Mouse (Mus musculus) bone marrow macrophage, adult 2 months (primary cell): ENCODE results near the gene Gm3435. TPM values are rescaled to one million over a fixed set of nuclear protein-coding genes. Genes with fewer than 3 reads are reported as not detected.
A peak's percentile ranks its signal among the peaks of the same experiment; 100 is the strongest.

Source experiments
- H3K27ac ChIP-seq: 2 replicates; pipeline ENCODE4 v1.5.1; 2012; ENCODE audit warnings: low read depth, low read length; ENCODE audit not compliant: insufficient read depth
- H3K4me1 ChIP-seq: 2 replicates; pipeline ENCODE4 v1.6.1; 2012; ENCODE audit warnings: low read length; ENCODE audit not compliant: control insufficient read depth, insufficient read depth
- H3K4me3 ChIP-seq: 2 replicates; pipeline ENCODE4 v1.5.1; 2012; ENCODE audit warnings: mild to moderate bottlenecking, low read length, moderate library complexity; ENCODE audit not compliant: insufficient read depth
- CTCF ChIP-seq: IDR thresholded peaks from 2 replicates; pipeline ENCODE4 v1.5.1; 2012; ENCODE audit warnings: low read depth, mild to moderate bottlenecking, low read length, moderate library complexity
- POLR2A ChIP-seq: IDR thresholded peaks from 2 replicates; pipeline ENCODE4 v1.6.1; 2012; ENCODE audit warnings: mild to moderate bottlenecking, low read depth, low read length, borderline replicate concordance
- polyA plus RNA-seq: library from polyadenylated mRNA; stranded (reverse); fragments of >200 nt; gene quantifications from 2 replicates; pipeline ENCODE4 v1.2.4, GENCODE M21; 2012; ENCODE audit not compliant: missing spikeins, insufficient read depth, insufficient read length

The Gm3435 gene
- polyA plus RNA-seq, 1 experiment, result 12.1 TPM

GRCm38 (mm10) chr17:15055925-15056324, 45.9 kb downstream of the Gm3435 start:
- no peak overlapping the region for H3K4me3 ChIP-seq
- H3K27ac ChIP-seq, result no peak overlapping the region
- peaks cover 2% of the 10 kb centered on the region; the same call in 1 of the 2 replicates for H3K4me1 ChIP-seq
- no peak for TF ChIP-seq CTCF
- no peak for TF ChIP-seq POLR2A

- Histone ChIP-seq H3K4me3 (no peak overlapping the region), H3K27ac (no peak overlapping the region), H3K4me1 (no peaks in the 10 kb centered on the region)
- TF ChIP-seq POLR2A (no peak), CTCF (no peak)
Measured at GRCm38 (mm10) chr17:15058161-15058591, 48.2 kb downstream of the Gm3435 start.

GRCm38 (mm10) chr17:15059646-15060045, 49.7 kb downstream of the Gm3435 start:
- H3K4me3 ChIP-seq, result no peak overlapping the region
- TF ChIP-seq CTCF (no peak), POLR2A (no peak)
- H3K4me1 ChIP-seq, result no peaks in the 10 kb centered on the region; the same call in 1 of the 2 replicates
- no peak overlapping the region for H3K27ac ChIP-seq

GRCm38 (mm10) chr17:15060356-15060755, 50.4 kb downstream of the Gm3435 start:
- Histone ChIP-seq H3K4me1 (peaks cover 1% of the 10 kb centered on the region), H3K27ac (no peak overlapping the region), H3K4me3 (no peak overlapping the region)
- TF ChIP-seq CTCF (no peak), POLR2A (no peak)

DNA sequence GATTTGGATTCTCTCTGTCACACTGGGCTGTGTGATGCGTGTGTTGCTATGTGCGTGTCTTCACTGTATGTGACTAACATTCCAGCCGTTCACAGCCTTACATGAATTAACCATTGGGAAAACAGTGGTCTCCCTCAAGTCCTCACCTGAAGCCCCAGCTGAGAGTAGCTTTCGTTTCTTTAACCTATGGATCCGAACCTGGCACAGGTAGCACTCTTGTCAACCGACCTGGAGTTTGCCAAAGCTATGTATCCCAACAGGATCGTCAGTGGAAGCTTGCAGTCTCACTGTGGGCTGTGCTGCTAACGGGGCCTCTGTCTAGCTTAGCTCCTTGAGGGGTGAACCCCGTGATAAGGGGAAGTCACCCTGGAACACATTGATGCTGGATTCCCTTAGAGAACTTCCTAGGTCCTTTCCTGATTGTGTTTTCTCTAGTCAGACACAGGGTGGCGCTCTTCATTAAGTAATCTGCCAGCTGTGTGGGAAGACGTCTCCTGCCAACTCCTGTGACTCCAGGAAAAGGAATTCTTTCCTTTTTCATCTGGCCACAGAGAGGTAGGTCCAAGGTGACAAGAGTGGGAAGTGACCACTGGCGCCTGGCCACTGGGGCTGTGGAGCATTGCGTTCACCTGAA, 55.5 kb downstream of the Gm3435 start:
- H3K4me1 ChIP-seq, result peaks cover 34% of the 10 kb centered on the region
- H3K4me3 ChIP-seq, result no peak overlapping the region
- no peak overlapping the region for H3K27ac ChIP-seq
- no peak for TF ChIP-seq POLR2A
- peak; percentile 46; the same call in 1 of the 2 replicates for TF ChIP-seq CTCF

DNA sequence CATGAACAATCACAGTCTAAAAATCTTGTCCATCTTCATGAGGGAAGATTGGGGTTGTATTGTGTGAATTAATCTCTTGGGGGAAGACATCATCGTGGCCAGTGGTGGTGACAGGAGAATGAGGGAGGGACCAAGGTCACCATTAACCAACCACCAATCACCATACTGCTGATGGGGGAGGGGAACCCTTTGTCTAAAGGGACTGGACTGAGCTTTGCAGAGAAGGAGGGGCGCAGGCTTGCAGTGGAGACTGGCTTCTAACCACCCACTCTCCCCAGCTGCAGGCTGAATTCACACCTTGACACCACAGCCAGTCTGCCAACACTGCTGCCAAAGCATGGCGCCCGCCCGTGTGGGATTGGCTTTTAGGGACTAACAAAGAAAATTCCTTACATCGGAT, 56.1 kb downstream of the Gm3435 start:
- TF ChIP-seq CTCF (no peak), POLR2A (no peak)
- Histone ChIP-seq H3K4me1 (peaks cover 34% of the 10 kb centered on the region), H3K27ac (no peak overlapping the region), H3K4me3 (no peak overlapping the region)

DNA sequence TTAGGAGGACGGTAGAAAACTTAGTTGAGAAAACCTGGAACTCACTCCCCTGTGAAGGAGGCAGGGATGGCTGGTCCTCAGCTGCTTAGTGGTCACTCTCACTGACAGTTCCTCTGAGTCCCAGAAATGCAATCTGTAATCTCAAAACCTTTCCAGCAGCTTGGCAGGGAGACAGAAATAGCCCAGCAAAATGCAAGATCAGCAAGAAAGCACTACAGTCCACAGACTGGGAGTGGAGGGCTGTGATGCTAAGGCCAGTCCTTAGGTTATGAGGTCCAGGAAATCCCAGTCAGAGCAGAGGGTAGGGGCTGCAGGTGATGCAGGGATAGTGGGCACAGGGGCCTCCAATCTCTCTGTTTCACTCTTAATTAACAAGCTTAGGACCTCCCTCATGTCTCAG, 56.9 kb downstream of the Gm3435 start:
- TF ChIP-seq POLR2A (no peak), CTCF (no peak)
- peaks cover 34% of the 10 kb centered on the region for H3K4me1 ChIP-seq
- no peak overlapping the region for H3K4me3 ChIP-seq
- no peak overlapping the region for H3K27ac ChIP-seq

DNA sequence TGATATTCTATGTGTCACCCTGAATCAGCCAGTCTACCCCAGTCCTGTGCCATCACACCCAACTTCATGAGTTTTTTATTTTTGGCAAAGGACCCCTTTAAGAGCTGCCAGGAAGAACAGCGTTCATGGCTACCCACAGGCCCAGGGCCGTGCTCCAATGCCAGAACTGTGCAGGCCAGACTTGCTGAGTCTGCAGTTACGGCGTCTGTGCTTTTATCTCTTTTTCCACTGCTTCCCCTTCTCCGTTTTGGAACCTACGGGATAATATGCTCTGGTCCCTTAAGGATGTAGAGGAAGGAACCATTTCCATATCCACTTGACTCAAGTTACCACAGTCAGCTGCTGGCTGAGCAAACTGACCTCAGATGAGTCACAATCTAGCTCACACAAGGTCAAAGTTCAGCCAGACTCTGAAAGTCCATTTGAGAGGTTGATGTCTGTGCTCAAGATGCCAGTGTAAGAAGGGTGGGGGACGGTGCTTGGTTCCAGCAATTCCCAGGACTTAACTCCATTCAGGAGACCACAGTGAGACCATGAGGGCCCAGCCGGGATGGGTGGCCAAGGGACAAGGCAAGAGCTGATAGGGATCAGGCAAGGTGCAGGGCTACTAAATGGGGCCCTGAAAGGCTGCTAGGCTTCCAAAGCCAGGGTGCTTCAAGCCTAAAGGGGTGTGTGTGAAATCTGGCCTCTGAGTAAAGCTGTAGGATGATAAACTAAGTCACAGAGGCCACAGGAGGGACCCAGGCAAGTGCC, 58.2 kb downstream of the Gm3435 start:
- no peak for TF ChIP-seq CTCF
- no peak for TF ChIP-seq POLR2A
- Histone ChIP-seq H3K4me3 (no peak overlapping the region), H3K27ac (peak overlapping the region; percentile 5; the same call in 1 of the 2 replicates), H3K4me1 (peaks cover 34% of the 10 kb centered on the region)

DNA sequence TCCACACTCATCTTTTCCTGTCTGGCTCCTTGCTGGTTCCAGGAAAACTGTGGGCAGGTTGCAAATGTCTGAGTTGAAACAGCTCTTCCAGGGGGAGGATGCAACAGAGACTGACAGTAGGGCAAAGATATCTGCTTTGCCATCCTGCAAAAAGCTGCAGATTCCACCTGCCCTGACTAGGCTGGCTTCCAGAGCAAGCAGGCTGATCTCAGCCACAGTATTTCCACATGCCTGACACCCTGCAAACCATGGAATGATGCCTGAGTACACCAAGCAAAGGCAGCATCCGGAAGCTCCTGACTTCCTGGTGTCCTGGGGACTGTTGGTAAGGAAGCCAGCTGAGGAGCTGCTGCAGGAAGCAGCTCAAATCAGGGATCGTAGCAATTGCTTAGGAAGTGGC, 59.1 kb downstream of the Gm3435 start:
- H3K27ac ChIP-seq, result no peak overlapping the region
- no peak for TF ChIP-seq POLR2A
- TF ChIP-seq CTCF, result no peak
- peaks cover 34% of the 10 kb centered on the region for H3K4me1 ChIP-seq
- H3K4me3 ChIP-seq, result no peak overlapping the region

Other genes with a start within 250 kb of the Gm3435 start
- gene Wdr27, start 67.0 kb upstream of the Gm3435 start, polyA plus RNA-seq, result 1.9 and 3.8 TPM in 2 replicates
- 39.2 and 42.5 TPM in 2 replicates for gene 1600012H06Rik, start 67.0 kb upstream of the Gm3435 start, polyA plus RNA-seq
- gene Phf10, start 48.9 kb upstream of the Gm3435 start, polyA plus RNA-seq, result 63.5 and 66.4 TPM in 2 replicates
- gene 9030025P20Rik, start 31.7 kb upstream of the Gm3435 start, polyA plus RNA-seq, result 34.4 and 36.8 TPM in 2 replicates
- gene Gm3417, start 31.4 kb upstream of the Gm3435 start, polyA plus RNA-seq, result not detected in 2 replicates
- gene Ermard, start 31.0 kb downstream of the Gm3435 start, polyA plus RNA-seq, result 151 and 167 TPM in 2 replicates
- gene Tcte3, start 31.3 kb downstream of the Gm3435 start, polyA plus RNA-seq, result not detected in 2 replicates
- 1.2 and 1.8 TPM in 2 replicates for gene Gm3448, start 31.4 kb downstream of the Gm3435 start, polyA plus RNA-seq